Mouse (Mus musculus) liver, postnatal 0 days (tissue): ENCODE data around the gene Zfp275. TPM values are rescaled to one million over a fixed set of nuclear protein-coding genes. Genes with fewer than 3 reads are reported as not detected.

Experiments
- ATAC-seq: fragments of 200-750 bp; cut with Nextera tagmentation; 2 replicates; pipeline ENCODE4 v1.8.0; 2017; ENCODE audit warnings: mild to moderate bottlenecking, moderate library complexity
- DNase-seq: peaks from one replicate; pipeline ENCODE4 v3.0.0-alpha.2; 2016
- H3K27ac ChIP-seq: fragments of 300-500 bp; sonication (generic); 2 replicates; pipeline ENCODE4 v1.5.1; 2014; ENCODE audit warnings: antibody characterized with exemption, moderate library complexity, mild to moderate bottlenecking, low read depth
- H3K27me3 ChIP-seq: fragments of 300-500 bp; sonication (generic); 2 replicates; pipeline ENCODE4 v1.6.1; 2014; ENCODE audit warnings: low read length, control low read depth, mixed read lengths; ENCODE audit not compliant: insufficient read depth
- H3K36me3 ChIP-seq: fragments of 300-500 bp; sonication (generic); replicated peaks from 2 replicates; pipeline ENCODE4 v1.6.1; 2014; ENCODE audit warnings: mild to moderate bottlenecking, control low read depth, low read length, moderate library complexity, mixed read lengths; ENCODE audit not compliant: insufficient read depth
- H3K4me1 ChIP-seq: fragments of 300-500 bp; sonication (generic); 2 replicates; pipeline ENCODE4 v1.6.1; 2014; ENCODE audit warnings: antibody characterized with exemption, mild to moderate bottlenecking, control low read depth; ENCODE audit not compliant: insufficient read depth
- H3K4me2 ChIP-seq: fragments of 300-500 bp; sonication (generic); 2 replicates; pipeline ENCODE4 v1.6.1; 2014; ENCODE audit warnings: low read depth, mild to moderate bottlenecking, low read length, moderate library complexity, mixed read lengths
- H3K4me3 ChIP-seq: fragments of 300-500 bp; sonication (generic); 2 replicates; pipeline ENCODE4 v1.5.1; 2014; ENCODE audit warnings: low read depth, low read length
- H3K9ac ChIP-seq: fragments of 300-500 bp; sonication (generic); replicated peaks from 2 replicates; pipeline ENCODE4 v1.6.1; 2014; ENCODE audit warnings: mild to moderate bottlenecking, moderate library complexity
- H3K9me3 ChIP-seq: fragments of 300-500 bp; sonication (generic); 2 replicates; pipeline ENCODE4 v1.6.1; 2016; ENCODE audit warnings: mild to moderate bottlenecking, control low read depth, low read length, mixed read lengths
- CTCF ChIP-seq: sonication (generic); IDR thresholded peaks from 2 replicates; pipeline ENCODE4 v1.5.1; 2016; ENCODE audit warnings: antibody characterized with exemption, low read depth
- EP300 ChIP-seq: IDR thresholded peaks from 2 replicates; pipeline ENCODE4 v1.6.1; 2016; ENCODE audit warnings: antibody characterized with exemption, low read depth, mild to moderate bottlenecking
- WGBS: fragments of 180-500 bp; shearing (Covaris S2); extraction: QIAGEN DNeasy Blood & Tissue Kit; methylation state at CpG from one replicate; pipeline ENCODE4 v1.1.7; 2014; ENCODE audit not compliant: insufficient replicate concordance; 5-methylcytosine and 5-hydroxymethylcytosine counted together
- polyA plus RNA-seq: library from polyadenylated mRNA; unstranded; fragments of >200 nt; fragmentation: Nextera tagmentation; extraction: Ambion mirVana; gene quantifications from 2 replicates; pipeline ENCODE4 v1.2.1, GENCODE M21; 2015

Gene Zfp275
- polyA plus RNA-seq, 1 experiment from 2014 or later, result 1.7 TPM

DNA sequence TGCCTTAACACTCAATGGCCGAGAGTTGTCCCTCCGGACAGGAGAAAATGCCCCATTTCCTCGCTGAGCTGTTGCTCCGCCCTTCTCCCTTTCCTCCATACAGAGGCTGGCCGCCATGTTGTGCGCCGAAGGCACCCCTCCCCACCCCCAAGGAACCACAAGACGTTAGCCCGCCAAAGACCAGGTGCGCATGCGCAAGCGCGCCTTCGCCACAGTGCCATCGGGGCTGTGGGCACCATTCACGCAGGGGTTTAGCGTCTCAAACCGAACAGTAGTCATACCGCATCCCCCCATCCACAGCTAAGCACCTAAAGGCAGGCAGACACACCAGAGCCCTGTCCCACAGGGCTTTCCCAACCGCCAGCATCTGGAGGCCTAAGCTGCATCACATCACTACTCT, 58.5 kb downstream of the Zfp275 start:
- H3K9me3 ChIP-seq, result no peaks in the 10 kb centered on the region
- no peak overlapping the region for H3K27ac ChIP-seq
- no peaks in the 10 kb centered on the region for H3K27me3 ChIP-seq
- H3K36me3 ChIP-seq, result no peaks in the 10 kb centered on the region
- H3K4me3 ChIP-seq, result no peak overlapping the region
- TF ChIP-seq CTCF, result no peak
- 88% methylated on average over 20 of the region's 20 CpGs for WGBS
- no peaks in the 10 kb centered on the region for H3K4me1 ChIP-seq
- no peak overlapping the region for H3K4me2 ChIP-seq
- no peak for DNase-seq
- no peak for ATAC-seq
- H3K9ac ChIP-seq, result no peak overlapping the region

DNA sequence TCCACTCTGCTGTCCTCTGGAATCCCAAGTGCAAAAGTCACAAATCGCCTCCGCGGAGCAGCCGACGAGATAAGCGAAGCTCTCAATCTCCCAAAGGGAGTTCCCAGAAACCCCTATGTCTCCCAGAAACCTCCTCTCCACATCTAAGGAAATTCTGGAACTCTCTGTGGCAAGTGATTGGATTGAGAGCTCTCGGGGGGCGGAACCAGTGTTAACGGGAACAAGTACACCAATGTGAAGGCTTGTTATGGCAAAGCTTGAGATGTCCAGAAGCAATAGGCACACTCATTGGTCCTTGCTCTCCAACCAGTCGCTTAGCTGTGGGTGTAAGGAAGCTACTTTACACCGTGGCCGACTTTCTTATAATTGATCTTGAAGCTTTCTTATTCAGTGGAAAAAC, 59.2 kb downstream of the Zfp275 start:
- TF ChIP-seq EP300, result no peak
- no peak for TF ChIP-seq CTCF
- 83% methylated on average over 12 of the region's 12 CpGs for WGBS
- Histone ChIP-seq H3K4me3 (no peak overlapping the region), H3K4me2 (no peak overlapping the region), H3K27ac (no peak overlapping the region), H3K36me3 (no peaks in the 10 kb centered on the region), H3K9ac (no peak overlapping the region), H3K4me1 (no peaks in the 10 kb centered on the region), H3K9me3 (no peaks in the 10 kb centered on the region), H3K27me3 (no peaks in the 10 kb centered on the region)
- ATAC-seq, result no peak
- no peak for DNase-seq

Other genes with a start within 250 kb of the Zfp275 start
- gene Xlr3a, start 245.5 kb upstream of the Zfp275 start, polyA plus RNA-seq, result 0.74 and 4.1 TPM in 2 replicates
- 0.09 and 0.21 TPM in 2 replicates for gene Gm14685, start 225.6 kb upstream of the Zfp275 start, polyA plus RNA-seq
- not detected in 2 replicates for gene Xlr5b, start 193.8 kb upstream of the Zfp275 start, polyA plus RNA-seq
- gene DXBay18, start 193.2 kb upstream of the Zfp275 start, polyA plus RNA-seq, result 0.07 TPM in 1 of 2 replicates, not detected in the other
- not detected in 2 replicates for gene Spin2d, start 165.6 kb upstream of the Zfp275 start, polyA plus RNA-seq
- 0.80 and 2.0 TPM in 2 replicates for gene Xlr3b, start 150.4 kb upstream of the Zfp275 start, polyA plus RNA-seq
- gene Xlr4b, start 128.3 kb upstream of the Zfp275 start, polyA plus RNA-seq, result 0.85 and 1.1 TPM in 2 replicates
- 5.6 and 5.7 TPM in 2 replicates for gene F8a, start 114.3 kb upstream of the Zfp275 start, polyA plus RNA-seq
- gene Xlr4c, start 99.5 kb upstream of the Zfp275 start, polyA plus RNA-seq, result 0.25 and 0.29 TPM in 2 replicates
- gene Xlr3c, start 77.2 kb upstream of the Zfp275 start, polyA plus RNA-seq, result not detected in 2 replicates
- not detected in 2 replicates for gene Xlr5a, start 49.6 kb upstream of the Zfp275 start, polyA plus RNA-seq
- not detected in 2 replicates for gene Xlr5c, start 49.6 kb upstream of the Zfp275 start, polyA plus RNA-seq
- gene Gm45015, start 5.8 kb upstream of the Zfp275 start, polyA plus RNA-seq, result not detected in 2 replicates
- not detected in 2 replicates for gene Gm18336, start 56.1 kb downstream of the Zfp275 start, polyA plus RNA-seq
- not detected in 2 replicates for gene Zfp92, start 68.5 kb downstream of the Zfp275 start, polyA plus RNA-seq
- not detected in 2 replicates for gene Trex2, start 92.7 kb downstream of the Zfp275 start, polyA plus RNA-seq
- 22.1 and 25.3 TPM in 2 replicates for gene Haus7, start 116.4 kb downstream of the Zfp275 start, polyA plus RNA-seq
- 17.4 and 18.3 TPM in 2 replicates for gene Bgn, start 141.0 kb downstream of the Zfp275 start, polyA plus RNA-seq
- gene Atp2b3, start 160.5 kb downstream of the Zfp275 start, polyA plus RNA-seq, result not detected in 2 replicates